Mouse (Mus musculus) hindbrain, postnatal 0 days (tissue): ENCODE data around the gene D11Wsu47e. TPM values are rescaled to one million over a fixed set of nuclear protein-coding genes. Genes with fewer than 3 reads are reported as not detected.

Experiments
- ATAC-seq: fragments of 200-750 bp; cut with Nextera tagmentation; 2 replicates; pipeline ENCODE4 v1.8.0; 2017; ENCODE audit warnings: mild to moderate bottlenecking, moderate TSS enrichment, moderate library complexity
- DNase-seq: peaks from one replicate; pipeline ENCODE4 v3.0.0-alpha.2; 2015; ENCODE audit warnings: low spot score
- H3K27ac ChIP-seq: fragments of 300-500 bp; sonication (generic); 2 replicates; pipeline ENCODE4 v1.5.1; 2014; ENCODE audit warnings: mild to moderate bottlenecking
- H3K27me3 ChIP-seq: fragments of 300-500 bp; sonication (generic); 2 replicates; pipeline ENCODE4 v1.6.1; 2014; ENCODE audit warnings: low read length, mixed read lengths; ENCODE audit not compliant: insufficient read depth
- H3K36me3 ChIP-seq: fragments of 300-500 bp; sonication (generic); 2 replicates; pipeline ENCODE4 v1.6.1; 2014; ENCODE audit warnings: low read length, mixed read lengths; ENCODE audit not compliant: insufficient read depth
- H3K4me1 ChIP-seq: fragments of 300-500 bp; sonication (generic); 2 replicates; pipeline ENCODE4 v1.6.1; 2014; ENCODE audit warnings: antibody characterized with exemption, low read length, mixed read lengths; ENCODE audit not compliant: insufficient read depth
- H3K4me2 ChIP-seq: fragments of 300-500 bp; sonication (generic); 2 replicates; pipeline ENCODE4 v1.6.1; 2014; ENCODE audit warnings: low read depth, mild to moderate bottlenecking, low read length, moderate library complexity, mixed read lengths
- H3K4me3 ChIP-seq: fragments of 300-500 bp; sonication (generic); 2 replicates; pipeline ENCODE4 v1.5.1; 2014; ENCODE audit warnings: low read length
- H3K9ac ChIP-seq: fragments of 300-500 bp; sonication (generic); replicated peaks from 2 replicates; pipeline ENCODE4 v1.6.1; 2014; ENCODE audit warnings: mild to moderate bottlenecking, low read length, moderate library complexity, mixed read lengths
- H3K9me3 ChIP-seq: fragments of 300-500 bp; sonication (generic); 2 replicates; pipeline ENCODE4 v1.6.1; 2016; ENCODE audit warnings: low read length, mixed read lengths
- CTCF ChIP-seq: IDR thresholded peaks from 2 replicates; pipeline ENCODE4 v1.5.1; 2016; ENCODE audit warnings: antibody characterized with exemption, control low read depth, low read depth
- whole genome bisulfite sequencing: fragments of 180-500 bp; shearing (Covaris S2); extraction: QIAGEN DNeasy Blood & Tissue Kit; methylation state at CpG from one replicate; pipeline ENCODE4 v1.1.7; 2014; 5-methylcytosine and 5-hydroxymethylcytosine counted together
- polyA plus RNA-seq: library from polyadenylated mRNA; unstranded; fragments of >200 nt; fragmentation: Nextera tagmentation; extraction: Ambion mirVana; gene quantifications from 2 replicates; pipeline ENCODE4 v1.2.1, GENCODE M21; 2015
- total RNA-seq: library from RNA; depleted of rRNA; stranded (reverse); fragments of >200 nt; gene quantifications from 2 replicates; pipeline ENCODE4 v1.2.3, GENCODE M21; 2014

Gene D11Wsu47e
- total and polyA plus RNA-seq, 2 experiments from 2014 or later, result 17.7 to 22.5 TPM

DNA sequence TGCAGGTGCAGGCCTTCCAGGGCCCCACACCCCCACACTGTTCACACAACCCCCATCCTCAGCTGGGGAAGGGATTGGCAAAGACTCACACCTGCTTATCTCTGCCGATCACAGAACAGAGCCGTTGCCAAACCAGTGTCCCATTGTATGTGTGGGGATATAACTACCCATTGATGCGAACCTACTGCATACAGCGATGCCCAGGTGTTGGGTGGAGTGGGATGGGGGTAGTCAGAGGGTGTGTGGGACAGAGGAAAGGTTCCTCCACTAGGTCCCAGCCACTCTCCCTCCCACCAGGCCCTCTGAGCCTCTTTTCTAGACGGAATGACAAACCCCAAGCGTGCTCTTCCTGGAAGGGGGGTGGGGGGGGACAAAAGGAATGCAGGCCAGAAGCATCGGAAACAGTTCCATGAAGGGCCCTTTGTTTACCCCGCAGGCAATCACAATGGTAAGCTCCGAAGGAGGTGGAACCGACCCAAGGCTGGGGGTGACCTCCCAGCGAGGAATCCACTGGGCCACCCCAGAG, 25.6 kb downstream of the D11Wsu47e start, which contains the start of gene Cpsf4l:
Gene Cpsf4l (minus strand): TSS at position 287 of the 526 bp plus-strand sequence.
- Histone ChIP-seq H3K4me1 (peaks cover 11% of the 10 kb centered on the region), H3K27me3 (no peaks in the 10 kb centered on the region), H3K36me3 (no peaks in the 10 kb centered on the region), H3K27ac (peak within 1 kb of the TSS; percentile 32; the same call in 1 of the 2 replicates), H3K9me3 (no peaks in the 10 kb centered on the region), H3K9ac (peak within 1 kb of the TSS; percentile 10; the same call in 1 of the 2 replicates), H3K4me3 (no peak within 1 kb of the TSS), H3K4me2 (no peak within 1 kb of the TSS)
- ATAC-seq (peak; percentile 33; the same call in 1 of the 2 replicates), DNase-seq (no peak)
- TF ChIP-seq CTCF, result no peak
- 8% methylated on average over 11 of the region's 11 CpGs for WGBS

DNA sequence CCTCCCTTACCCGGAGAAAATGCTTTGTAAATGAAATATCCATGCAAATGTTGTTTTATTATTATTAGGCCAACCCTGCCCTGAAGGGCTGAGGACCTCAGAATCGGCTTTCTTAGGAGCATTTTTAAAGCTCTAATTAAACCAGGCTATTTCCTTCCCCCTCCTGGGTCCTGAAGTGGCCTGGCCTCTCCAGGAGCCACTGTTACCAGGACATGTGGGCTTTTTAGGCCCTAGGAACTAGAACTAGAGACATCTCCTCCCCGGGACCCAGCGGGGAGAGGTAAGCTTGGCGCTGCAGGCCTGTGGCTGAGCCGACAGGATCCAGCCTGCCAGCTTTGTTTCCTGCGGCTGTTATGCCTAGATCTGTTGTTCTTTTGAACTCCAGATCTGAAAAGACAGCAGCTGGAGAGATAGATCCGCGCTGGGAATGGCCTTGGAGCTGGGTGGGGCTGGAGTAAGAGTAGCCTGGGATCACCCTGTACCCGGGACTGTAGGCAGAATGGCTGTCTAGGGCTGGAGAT, 26.1 kb downstream of the D11Wsu47e start:
- peak; percentile 33 for DNase-seq
- H3K9me3 ChIP-seq, result no peaks in the 10 kb centered on the region
- H3K27ac ChIP-seq, result peak overlapping the region; percentile 32; the same call in 1 of the 2 replicates
- ATAC-seq, result peak; percentile 52
- peak overlapping the region; percentile 10; the same call in 1 of the 2 replicates for H3K9ac ChIP-seq
- H3K36me3 ChIP-seq, result no peaks in the 10 kb centered on the region
- no peaks in the 10 kb centered on the region for H3K27me3 ChIP-seq
- no peak overlapping the region for H3K4me3 ChIP-seq
- WGBS, result 6% methylated on average over 10 of the region's 10 CpGs
- no peak for TF ChIP-seq CTCF
- H3K4me1 ChIP-seq, result peaks cover 11% of the 10 kb centered on the region
- no peak overlapping the region for H3K4me2 ChIP-seq

DNA sequence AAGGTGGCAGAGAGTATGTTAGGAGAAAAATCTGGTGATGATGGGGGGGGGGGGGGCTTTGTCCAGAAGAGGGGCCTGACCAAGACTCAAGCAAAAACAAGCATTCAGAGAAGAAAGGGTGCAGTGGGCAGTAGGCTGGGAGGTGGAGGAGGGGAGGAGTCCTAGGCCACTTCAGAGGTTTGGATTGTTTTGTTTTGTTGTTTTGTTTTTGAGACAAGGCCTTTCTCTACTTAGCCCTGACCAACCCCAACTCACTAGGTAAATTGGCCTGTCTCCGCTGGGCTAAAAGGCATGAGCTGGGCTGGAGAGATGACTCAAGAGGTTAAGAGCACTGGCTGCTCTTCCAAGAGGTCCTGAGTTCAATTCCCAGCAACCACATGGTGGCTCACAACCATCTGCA, 26.8 kb downstream of the D11Wsu47e start:
- Histone ChIP-seq H3K4me1 (peaks cover 11% of the 10 kb centered on the region), H3K27ac (no peak overlapping the region), H3K9ac (no peak overlapping the region), H3K4me3 (no peak overlapping the region), H3K27me3 (no peaks in the 10 kb centered on the region), H3K9me3 (no peaks in the 10 kb centered on the region), H3K36me3 (no peaks in the 10 kb centered on the region), H3K4me2 (no peak overlapping the region)
- no peak for TF ChIP-seq CTCF
- DNase-seq, result no peak
- 52% methylated on average over 1 of the region's 1 CpGs for WGBS
- ATAC-seq, result no peak

DNA sequence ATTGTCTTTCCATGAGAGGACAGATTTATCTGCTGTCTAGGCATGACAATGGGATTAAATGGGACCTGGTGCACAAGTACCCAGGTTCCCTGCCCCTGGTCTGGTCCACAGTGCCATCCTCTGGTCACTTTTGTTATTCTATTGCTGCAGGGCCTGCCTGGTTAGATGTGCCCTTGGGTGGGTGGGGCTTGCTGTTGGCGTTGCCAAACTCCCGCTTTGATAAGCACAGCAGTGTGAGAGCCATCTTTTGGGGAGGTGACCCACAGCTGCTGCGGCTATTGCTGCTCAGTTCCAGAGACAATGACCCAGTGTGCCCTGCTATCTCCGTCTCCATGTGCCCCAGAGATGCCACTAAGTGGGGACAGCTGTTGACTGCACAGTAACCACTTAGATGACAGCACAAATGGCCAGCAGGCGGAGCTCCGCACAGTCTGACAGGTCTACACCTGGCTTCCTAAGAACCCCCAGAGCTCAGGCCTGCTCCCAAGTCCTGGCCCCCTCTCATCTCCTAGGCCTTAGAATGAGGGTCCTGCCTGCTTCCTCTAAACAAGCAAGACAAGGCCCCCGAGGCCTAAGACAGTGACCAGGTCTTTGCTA, 31.0 kb downstream of the D11Wsu47e start:
- Histone ChIP-seq H3K4me2 (no peak overlapping the region), H3K27ac (no peak overlapping the region), H3K36me3 (no peaks in the 10 kb centered on the region), H3K4me3 (no peak overlapping the region), H3K9me3 (no peaks in the 10 kb centered on the region), H3K9ac (no peak overlapping the region), H3K27me3 (no peaks in the 10 kb centered on the region), H3K4me1 (peaks cover 6% of the 10 kb centered on the region)
- DNase-seq (no peak), ATAC-seq (no peak)
- TF ChIP-seq CTCF, result peak; percentile 27; the same call in 1 of the 2 replicates
- WGBS, result 70% methylated on average over 7 of the region's 7 CpGs

DNA sequence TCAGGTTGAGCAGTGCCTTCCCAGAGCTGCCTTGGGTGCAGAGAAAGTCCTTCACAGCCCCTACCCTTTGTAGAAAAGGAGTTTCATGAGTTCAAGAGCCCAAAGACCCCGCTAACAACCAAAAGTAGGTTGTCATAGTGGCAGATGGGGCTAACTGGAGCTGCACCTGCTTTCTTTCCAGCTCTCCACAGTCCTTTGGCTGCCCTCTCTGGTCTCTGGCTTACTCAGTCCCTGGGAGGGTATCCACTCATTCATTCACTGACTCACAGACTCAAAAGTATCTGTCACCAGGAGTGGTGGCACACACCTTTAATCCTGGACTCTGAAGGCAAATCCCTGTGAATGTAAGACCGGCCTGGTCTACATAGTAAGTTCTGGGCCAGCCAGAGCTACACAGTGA, 31.9 kb downstream of the D11Wsu47e start:
- Histone ChIP-seq H3K4me1 (no peaks in the 10 kb centered on the region), H3K4me3 (no peak overlapping the region), H3K27ac (no peak overlapping the region), H3K9me3 (no peaks in the 10 kb centered on the region), H3K9ac (no peak overlapping the region), H3K27me3 (no peaks in the 10 kb centered on the region), H3K4me2 (no peak overlapping the region), H3K36me3 (no peaks in the 10 kb centered on the region)
- no peak for ATAC-seq
- 83% methylated on average over 2 of the region's 2 CpGs for WGBS
- TF ChIP-seq CTCF, result no peak
- DNase-seq, result no peak

DNA sequence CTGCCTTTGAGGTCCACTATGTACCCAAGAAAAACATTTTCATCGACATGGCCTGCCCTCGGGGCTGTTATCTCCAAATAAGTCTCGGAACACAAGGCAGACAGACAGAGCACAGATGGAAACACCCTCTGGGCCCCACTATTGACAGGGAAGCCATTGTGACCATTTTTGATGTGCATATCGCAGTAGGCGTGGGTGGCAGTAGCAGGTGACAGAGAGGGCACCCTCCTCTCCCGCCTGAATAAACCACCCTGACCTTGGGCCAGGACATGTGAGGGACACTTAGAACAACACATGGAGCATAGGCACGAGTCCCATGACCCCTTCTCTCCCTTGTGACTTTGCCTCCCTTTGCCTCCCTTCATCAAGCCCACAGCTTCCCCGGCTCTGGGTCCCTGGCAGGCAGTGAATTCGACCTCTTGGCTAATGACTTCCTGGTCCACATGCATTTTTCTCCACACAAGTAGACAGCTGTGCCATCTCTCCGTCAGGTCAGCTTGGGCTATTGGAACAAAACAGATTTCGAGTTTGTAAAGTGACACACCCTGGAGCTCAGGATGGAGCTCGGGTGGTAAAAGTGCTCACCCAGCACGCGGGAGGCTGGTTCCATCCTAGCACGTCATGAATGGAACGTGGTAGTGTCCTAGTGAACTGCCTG, 33.7 kb downstream of the D11Wsu47e start:
- Histone ChIP-seq H3K9ac (no peak overlapping the region), H3K27ac (no peak overlapping the region), H3K4me3 (no peak overlapping the region), H3K9me3 (no peaks in the 10 kb centered on the region), H3K4me1 (no peaks in the 10 kb centered on the region; the same call in 1 of the 2 replicates), H3K36me3 (no peaks in the 10 kb centered on the region), H3K4me2 (no peak overlapping the region), H3K27me3 (no peaks in the 10 kb centered on the region)
- WGBS, result 57% methylated on average over 16 of the region's 16 CpGs
- ATAC-seq, result no peak
- TF ChIP-seq CTCF, result no peak
- no peak for DNase-seq
